Mouse (Mus musculus) midbrain, embryonic 14.5 days (tissue): ENCODE measurements at regions not wholly inside any gene's neighbourhood (a gene's known extent, or its start where the extent isn't known, plus 50 kb on each side); places are given as distances from the start of the nearest gene placed in this dataset.

ENCODE experiments used
- ATAC-seq: fragments of 200-750 bp; cut with Nextera tagmentation; 2 replicates; pipeline ENCODE4 v1.8.0; 2017; ENCODE audit warnings: moderate number of reproducible peaks, moderate library complexity; ENCODE audit not compliant: low FRiP score, low TSS enrichment
- DNase-seq: peaks from one replicate; pipeline ENCODE4 v3.0.0-alpha.2; 2015
- H3K27ac ChIP-seq: fragments of 300-500 bp; sonication (generic); replicated peaks from 2 replicates; pipeline ENCODE4 v1.5.1; 2014; ENCODE audit warnings: mild to moderate bottlenecking, low read depth, low read length, moderate library complexity
- H3K27me3 ChIP-seq: fragments of 300-500 bp; sonication (generic); 2 replicates; pipeline ENCODE4 v1.6.1; 2014; ENCODE audit warnings: low read length, control low read depth, mixed read lengths; ENCODE audit not compliant: control insufficient read depth, insufficient read depth
- H3K36me3 ChIP-seq: fragments of 300-500 bp; sonication (generic); 2 replicates; pipeline ENCODE4 v1.6.1; 2014; ENCODE audit warnings: low read length, control low read depth; ENCODE audit not compliant: control insufficient read depth, insufficient read depth
- H3K4me1 ChIP-seq: fragments of 300-500 bp; sonication (generic); 2 replicates; pipeline ENCODE4 v1.6.1; 2014; ENCODE audit warnings: mild to moderate bottlenecking, antibody characterized with exemption, low read length, control low read depth; ENCODE audit not compliant: control insufficient read depth, insufficient read depth
- H3K4me2 ChIP-seq: fragments of 300-500 bp; sonication (generic); 2 replicates; pipeline ENCODE4 v1.6.1; 2014; ENCODE audit warnings: mild to moderate bottlenecking, low read length, moderate library complexity
- H3K4me3 ChIP-seq: fragments of 300-500 bp; sonication (generic); replicated peaks from 2 replicates; pipeline ENCODE4 v1.5.1; 2014; ENCODE audit warnings: low read depth, low read length
- H3K9ac ChIP-seq: fragments of 300-500 bp; sonication (generic); replicated peaks from 2 replicates; pipeline ENCODE4 v1.6.1; 2014; ENCODE audit warnings: mild to moderate bottlenecking, low read length, moderate library complexity
- H3K9me3 ChIP-seq: fragments of 300-500 bp; sonication (generic); 2 replicates; pipeline ENCODE4 v1.6.1; 2016; ENCODE audit warnings: low read length, control low read depth, mixed read lengths; ENCODE audit not compliant: control insufficient read depth
- WGBS: fragments of 180-500 bp; shearing (Covaris S2); extraction: QIAGEN DNeasy Blood & Tissue Kit; methylation state at CpG from one replicate; pipeline ENCODE4 v1.1.7; 2014; 5-methylcytosine and 5-hydroxymethylcytosine counted together

DNA sequence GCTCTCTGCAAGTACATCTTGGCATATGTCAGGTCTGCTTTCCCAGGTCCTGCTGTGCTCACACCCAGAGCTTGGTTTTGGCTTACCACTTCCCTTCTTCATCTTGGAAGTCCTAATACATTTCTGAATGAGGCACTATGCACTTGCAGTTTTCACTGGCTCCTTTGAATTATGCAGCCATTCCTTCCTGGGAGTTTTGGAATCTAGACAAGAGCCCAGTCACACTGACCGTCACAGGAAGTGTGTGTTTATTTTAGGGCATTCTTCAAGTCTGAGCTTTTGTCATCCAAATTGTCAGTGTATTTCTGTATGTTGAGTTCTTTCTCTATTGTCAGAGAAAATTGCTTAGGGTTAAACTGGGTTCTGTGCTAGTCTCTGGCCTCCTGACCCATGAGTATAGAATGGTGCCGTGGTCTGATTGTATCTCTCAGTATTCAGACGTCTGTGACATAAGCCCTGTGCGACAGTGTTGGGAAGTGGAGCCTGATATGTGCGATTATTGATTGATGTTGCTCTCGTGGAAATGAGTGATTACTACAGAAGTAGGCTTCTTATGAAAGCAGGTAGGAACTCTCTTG lies 162.6 kb upstream of the Serpine2 start:
- ATAC-seq (no peak), DNase-seq (no peak)
- Histone ChIP-seq H3K4me2 (no peak overlapping the region), H3K9ac (no peak overlapping the region), H3K4me3 (no peak overlapping the region), H3K27ac (no peak overlapping the region), H3K4me1 (no peaks in the 10 kb centered on the region), H3K9me3 (no peaks in the 10 kb centered on the region), H3K27me3 (no peaks in the 10 kb centered on the region), H3K36me3 (no peaks in the 10 kb centered on the region)
- 76% methylated on average over 6 of the region's 6 CpGs for WGBS

DNA sequence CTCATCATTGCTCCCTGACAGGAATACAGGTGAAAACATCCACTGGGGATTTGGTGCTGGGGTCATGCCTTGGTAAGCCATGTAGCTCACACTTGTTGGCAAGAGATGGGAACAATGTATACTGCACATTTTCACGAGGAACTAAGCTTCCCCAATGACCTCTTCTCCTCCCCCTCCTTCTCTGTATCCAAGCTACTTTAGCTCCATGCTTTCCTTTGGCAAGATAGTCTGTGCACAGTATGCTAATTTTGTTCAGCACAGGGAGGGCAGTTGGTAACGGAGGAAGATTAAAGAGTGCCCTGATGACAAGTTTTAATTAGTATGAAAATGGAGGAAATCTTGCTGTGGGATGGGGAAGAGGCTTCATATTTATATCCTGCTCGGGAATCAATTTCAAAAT lies 160.9 kb upstream of the Serpine2 start:
- H3K27me3 ChIP-seq: no peaks in the 10 kb centered on the region
- no peak overlapping the region for H3K4me3 ChIP-seq
- H3K4me1 ChIP-seq: no peaks in the 10 kb centered on the region
- no peaks in the 10 kb centered on the region for H3K36me3 ChIP-seq
- H3K9ac ChIP-seq: no peak overlapping the region
- H3K9me3 ChIP-seq: no peaks in the 10 kb centered on the region
- ATAC-seq (no peak), DNase-seq (no peak)
- WGBS: 49% methylated on average over 3 of the region's 3 CpGs
- no peak overlapping the region for H3K27ac ChIP-seq
- H3K4me2 ChIP-seq: no peak overlapping the region

GRCm38 (mm10) chr1:80018391-80019065 lies 157.5 kb upstream of the Serpine2 start:
- Histone ChIP-seq H3K4me1 (no peaks in the 10 kb centered on the region), H3K9ac (no peak overlapping the region), H3K9me3 (no peaks in the 10 kb centered on the region), H3K4me2 (no peak overlapping the region), H3K27me3 (no peaks in the 10 kb centered on the region), H3K36me3 (no peaks in the 10 kb centered on the region), H3K4me3 (no peak overlapping the region), H3K27ac (no peak overlapping the region)
- WGBS: 77% methylated on average over 11 of the region's 11 CpGs
- ATAC-seq (no peak), DNase-seq (no peak)

GRCm38 (mm10) chr1:80015474-80015873 lies 154.5 kb upstream of the Serpine2 start:
- no peak overlapping the region for H3K4me3 ChIP-seq
- no peak for DNase-seq
- H3K9me3 ChIP-seq: no peaks in the 10 kb centered on the region
- no peaks in the 10 kb centered on the region for H3K36me3 ChIP-seq
- ATAC-seq: no peak
- no peak overlapping the region for H3K4me2 ChIP-seq
- H3K4me1 ChIP-seq: no peaks in the 10 kb centered on the region
- no peak overlapping the region for H3K9ac ChIP-seq
- no peaks in the 10 kb centered on the region for H3K27me3 ChIP-seq
- H3K27ac ChIP-seq: no peak overlapping the region
- WGBS: 78% methylated on average over 5 of the region's 5 CpGs

GRCm38 (mm10) chr1:80014586-80014985 lies 153.6 kb upstream of the Serpine2 start:
- no peak overlapping the region for H3K9ac ChIP-seq
- no peak for ATAC-seq
- H3K4me1 ChIP-seq: no peaks in the 10 kb centered on the region
- H3K36me3 ChIP-seq: no peaks in the 10 kb centered on the region
- H3K4me2 ChIP-seq: no peak overlapping the region
- no peaks in the 10 kb centered on the region for H3K9me3 ChIP-seq
- WGBS: 93% methylated on average over 2 of the region's 2 CpGs
- no peak overlapping the region for H3K27ac ChIP-seq
- no peak for DNase-seq
- no peak overlapping the region for H3K4me3 ChIP-seq
- no peaks in the 10 kb centered on the region for H3K27me3 ChIP-seq

DNA sequence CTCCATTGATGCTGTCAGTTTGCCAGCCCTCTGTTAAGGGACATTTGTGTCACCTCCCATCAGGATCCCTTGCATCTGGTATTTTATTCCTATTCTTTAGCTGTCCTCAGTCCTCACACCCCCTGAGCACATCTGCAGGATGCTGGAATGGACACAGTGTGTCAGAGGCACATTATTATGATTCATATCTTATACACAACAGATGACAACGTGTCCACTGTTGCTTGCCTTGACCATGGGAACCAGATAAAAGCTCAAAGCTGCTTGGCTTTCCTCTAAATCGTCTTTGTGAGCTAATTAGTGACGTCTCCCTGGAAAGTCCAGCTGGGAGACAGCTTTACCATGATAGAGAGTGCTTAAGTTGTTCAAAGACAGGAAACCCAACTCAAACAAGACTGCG lies 149.7 kb upstream of the Serpine2 start:
- DNase-seq: no peak
- no peaks in the 10 kb centered on the region for H3K27me3 ChIP-seq
- no peak for ATAC-seq
- H3K9ac ChIP-seq: no peak overlapping the region
- H3K9me3 ChIP-seq: no peaks in the 10 kb centered on the region
- no peaks in the 10 kb centered on the region for H3K4me1 ChIP-seq
- H3K36me3 ChIP-seq: no peaks in the 10 kb centered on the region
- WGBS: 57% methylated on average over 4 of the region's 4 CpGs
- no peak overlapping the region for H3K4me3 ChIP-seq
- no peak overlapping the region for H3K27ac ChIP-seq
- no peak overlapping the region for H3K4me2 ChIP-seq

GRCm38 (mm10) chr1:79999081-79999480 lies 138.1 kb upstream of the Serpine2 start:
- Histone ChIP-seq H3K36me3 (no peaks in the 10 kb centered on the region), H3K27me3 (no peaks in the 10 kb centered on the region), H3K4me2 (no peak overlapping the region), H3K4me1 (no peaks in the 10 kb centered on the region), H3K27ac (no peak overlapping the region), H3K4me3 (no peak overlapping the region), H3K9me3 (no peaks in the 10 kb centered on the region), H3K9ac (no peak overlapping the region)
- DNase-seq (no peak), ATAC-seq (no peak)
- WGBS: 85% methylated on average over 11 of the region's 11 CpGs

DNA sequence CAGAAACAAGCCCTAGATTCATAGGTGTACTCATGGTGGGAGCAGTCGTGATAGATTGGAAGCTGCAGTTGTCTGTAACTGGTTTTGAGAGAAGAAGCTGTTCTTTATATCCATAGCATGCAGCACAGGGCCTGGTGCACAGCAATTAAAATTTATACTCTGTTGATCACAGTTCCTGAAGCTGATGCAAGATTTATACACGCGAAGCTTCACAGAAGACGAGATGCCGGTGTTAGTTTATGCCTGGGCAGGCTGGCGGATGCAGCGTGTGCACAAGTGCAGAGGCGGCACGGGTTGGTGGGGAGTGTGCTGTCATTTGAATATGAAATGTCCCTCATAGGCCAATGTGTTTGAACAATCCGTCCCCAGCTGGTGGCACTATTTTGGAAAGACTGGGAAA lies 136.9 kb upstream of the Serpine2 start:
- Histone ChIP-seq H3K4me3 (no peak overlapping the region), H3K4me2 (no peak overlapping the region), H3K9ac (no peak overlapping the region), H3K27ac (no peak overlapping the region), H3K4me1 (no peaks in the 10 kb centered on the region), H3K27me3 (no peaks in the 10 kb centered on the region), H3K36me3 (no peaks in the 10 kb centered on the region), H3K9me3 (no peaks in the 10 kb centered on the region)
- WGBS: 90% methylated on average over 10 of the region's 10 CpGs
- ATAC-seq (no peak), DNase-seq (no peak)

- 93% methylated on average over 6 of the region's 6 CpGs for WGBS
- Histone ChIP-seq H3K9me3 (no peaks in the 10 kb centered on the region), H3K36me3 (no peaks in the 10 kb centered on the region), H3K9ac (no peak overlapping the region), H3K4me1 (no peaks in the 10 kb centered on the region), H3K4me2 (no peak overlapping the region), H3K4me3 (no peak overlapping the region), H3K27ac (no peak overlapping the region), H3K27me3 (no peaks in the 10 kb centered on the region)
- ATAC-seq (no peak), DNase-seq (no peak)
Observed at GRCm38 (mm10) chr1:79997456-79997855, 136.5 kb upstream of the Serpine2 start.
